Mouse (Mus musculus) embryonic facial prominence, embryonic 10.5 days (tissue): ENCODE measurements around the gene BC029722. TPM values are rescaled to one million over a fixed set of nuclear protein-coding genes. Genes with fewer than 3 reads are reported as not detected.
A peak's percentile ranks its signal among the peaks of the same experiment; 100 is the strongest.

Experiments used
- DNase-seq: peaks from one replicate; pipeline ENCODE4 v3.0.0-alpha.2; 2017; ENCODE audit warnings: low spot score
- H3K27ac ChIP-seq: fragments of 300-500 bp; sonication (generic); replicated peaks from 2 replicates; pipeline ENCODE4 v1.5.1; 2016; ENCODE audit warnings: mild to moderate bottlenecking
- H3K27me3 ChIP-seq: fragments of 300-500 bp; sonication (generic); replicated peaks from 2 replicates; pipeline ENCODE4 v1.6.1; 2016; ENCODE audit warnings: low read depth, mild to moderate bottlenecking; ENCODE audit not compliant: poor library complexity, severe bottlenecking
- H3K36me3 ChIP-seq: fragments of 300-500 bp; sonication (generic); replicated peaks from 2 replicates; pipeline ENCODE4 v1.6.1; 2016; ENCODE audit warnings: mild to moderate bottlenecking, moderate library complexity
- H3K4me1 ChIP-seq: fragments of 300-500 bp; sonication (generic); 2 replicates; pipeline ENCODE4 v1.6.1; 2016
- H3K4me3 ChIP-seq: fragments of 300-500 bp; sonication (generic); 2 replicates; pipeline ENCODE4 v1.5.1; 2016; ENCODE audit warnings: mild to moderate bottlenecking, moderate library complexity
- H3K9me3 ChIP-seq: fragments of 300-500 bp; sonication (generic); 2 replicates; pipeline ENCODE4 v1.6.1; 2016; ENCODE audit warnings: mild to moderate bottlenecking
- WGBS: fragments of 180-500 bp; shearing (Covaris S2); methylation state at CpG from one replicate; pipeline ENCODE4 v1.1.7; 2016; 5-methylcytosine and 5-hydroxymethylcytosine counted together
- polyA plus RNA-seq: library from polyadenylated mRNA; unstranded; fragments of >200 nt; fragmentation: Nextera tagmentation; extraction: Ambion mirVana; gene quantifications from 2 replicates; pipeline ENCODE4 v1.2.1, GENCODE M21; 2016

The BC029722 gene
- polyA plus RNA-seq, 1 experiment from 2014 or later = 8.4 TPM

- Histone ChIP-seq H3K27me3 (0 out of 2 replicates have a peak, but pooled peaks cover 9% of the 10 kb centered on the region), H3K9me3 (no peaks in the 10 kb centered on the region), H3K4me3 (peak overlapping the region; percentile 75; the same call in 1 of the 2 replicates), H3K4me1 (peaks cover 30% of the 10 kb centered on the region), H3K27ac (no peak overlapping the region), H3K36me3 (peaks cover 31% of the 10 kb centered on the region)
- DNase-seq = no peak
- WGBS = 82% methylated on average over 10 of the region's 10 CpGs
Measured at GRCm38 (mm10) chr2:155817301-155818245, 1.7 kb downstream of the BC029722 start.

- H3K9me3 ChIP-seq = no peaks in the 10 kb centered on the region
- 100% methylated on average over 1 of the region's 1 CpGs for WGBS
- H3K27me3 ChIP-seq = 0 out of 2 replicates have a peak, but pooled peaks cover 9% of the 10 kb centered on the region
- DNase-seq = no peak
- H3K4me1 ChIP-seq = peaks cover 35% of the 10 kb centered on the region
- no peak overlapping the region for H3K27ac ChIP-seq
- no peak overlapping the region for H3K4me3 ChIP-seq
- H3K36me3 ChIP-seq = peaks cover 18% of the 10 kb centered on the region
Measured at GRCm38 (mm10) chr2:155816179-155816578, 3.0 kb downstream of the BC029722 start.

GRCm38 (mm10) chr2:155814829-155815228 is 4.4 kb downstream of the BC029722 start:
- Histone ChIP-seq H3K27ac (no peak overlapping the region), H3K27me3 (0 out of 2 replicates have a peak, but pooled peaks cover 9% of the 10 kb centered on the region), H3K4me1 (peaks cover 32% of the 10 kb centered on the region), H3K4me3 (no peak overlapping the region), H3K36me3 (peaks cover 5% of the 10 kb centered on the region), H3K9me3 (no peaks in the 10 kb centered on the region)
- DNase-seq = peak; percentile 25
- WGBS = 30% methylated on average over 5 of the region's 5 CpGs

GRCm38 (mm10) chr2:155812637-155813036 is 6.6 kb downstream of the BC029722 start:
- Histone ChIP-seq H3K4me1 (peaks cover 10% of the 10 kb centered on the region), H3K27ac (no peak overlapping the region), H3K4me3 (no peak overlapping the region), H3K36me3 (no peaks in the 10 kb centered on the region), H3K9me3 (no peaks in the 10 kb centered on the region), H3K27me3 (0 out of 2 replicates have a peak, but pooled peaks cover 6% of the 10 kb centered on the region)
- no peak for DNase-seq
- 81% methylated on average over 4 of the region's 4 CpGs for WGBS

GRCm38 (mm10) chr2:155811821-155812396 is 7.3 kb downstream of the BC029722 start:
- H3K27ac ChIP-seq = no peak overlapping the region
- 44% methylated on average over 16 of the region's 16 CpGs for WGBS
- no peaks in the 10 kb centered on the region for H3K9me3 ChIP-seq
- H3K36me3 ChIP-seq = no peaks in the 10 kb centered on the region
- no peak overlapping the region for H3K4me3 ChIP-seq
- H3K27me3 ChIP-seq = 0 out of 2 replicates have a peak, but pooled peaks cover 3% of the 10 kb centered on the region
- peak; percentile 85 for DNase-seq
- H3K4me1 ChIP-seq = peaks cover 10% of the 10 kb centered on the region

GRCm38 (mm10) chr2:155809620-155810019 is 9.6 kb downstream of the BC029722 start:
- no peak overlapping the region for H3K27ac ChIP-seq
- no peaks in the 10 kb centered on the region for H3K9me3 ChIP-seq
- WGBS = 87% methylated on average over 4 of the region's 4 CpGs
- no peak overlapping the region for H3K4me3 ChIP-seq
- no peaks in the 10 kb centered on the region for H3K36me3 ChIP-seq
- no peaks in the 10 kb centered on the region for H3K27me3 ChIP-seq
- DNase-seq = no peak
- 0 out of 2 replicates have a peak, but pooled peaks cover 10% of the 10 kb centered on the region for H3K4me1 ChIP-seq

GRCm38 (mm10) chr2:155807408-155807807 is 11.8 kb downstream of the BC029722 start:
- H3K9me3 ChIP-seq = no peaks in the 10 kb centered on the region
- 0 out of 2 replicates have a peak, but pooled peaks cover 9% of the 10 kb centered on the region for H3K4me1 ChIP-seq
- H3K36me3 ChIP-seq = no peaks in the 10 kb centered on the region
- 87% methylated on average over 4 of the region's 4 CpGs for WGBS
- H3K27ac ChIP-seq = no peak overlapping the region
- H3K27me3 ChIP-seq = no peaks in the 10 kb centered on the region
- no peak for DNase-seq
- H3K4me3 ChIP-seq = no peak overlapping the region

- 76% methylated on average over 5 of the region's 5 CpGs for WGBS
- Histone ChIP-seq H3K36me3 (no peaks in the 10 kb centered on the region), H3K9me3 (no peaks in the 10 kb centered on the region), H3K4me3 (no peak overlapping the region), H3K27me3 (no peaks in the 10 kb centered on the region), H3K4me1 (0 out of 2 replicates have a peak, but pooled peaks cover 5% of the 10 kb centered on the region), H3K27ac (no peak overlapping the region)
- DNase-seq = no peak
Measured at GRCm38 (mm10) chr2:155806548-155806947, 12.7 kb downstream of the BC029722 start.

GRCm38 (mm10) chr2:155805925-155806255 is 13.3 kb downstream of the BC029722 start:
- Histone ChIP-seq H3K4me1 (0 out of 2 replicates have a peak, but pooled peaks cover 5% of the 10 kb centered on the region), H3K27me3 (no peaks in the 10 kb centered on the region), H3K27ac (no peak overlapping the region), H3K4me3 (no peak overlapping the region), H3K9me3 (no peaks in the 10 kb centered on the region), H3K36me3 (no peaks in the 10 kb centered on the region)
- 84% methylated on average over 6 of the region's 6 CpGs for WGBS
- no peak for DNase-seq

GRCm38 (mm10) chr2:155805231-155805924 is 13.8 kb downstream of the BC029722 start:
- Histone ChIP-seq H3K27ac (no peak overlapping the region), H3K27me3 (no peaks in the 10 kb centered on the region), H3K4me1 (0 out of 2 replicates have a peak, but pooled peaks cover 5% of the 10 kb centered on the region), H3K36me3 (no peaks in the 10 kb centered on the region), H3K9me3 (no peaks in the 10 kb centered on the region), H3K4me3 (no peak overlapping the region)
- WGBS = 72% methylated on average over 6 of the region's 6 CpGs
- DNase-seq = no peak

GRCm38 (mm10) chr2:155804053-155804452 is 15.2 kb downstream of the BC029722 start:
- WGBS = 79% methylated on average over 5 of the region's 5 CpGs
- no peaks in the 10 kb centered on the region for H3K9me3 ChIP-seq
- H3K4me3 ChIP-seq = no peak overlapping the region
- H3K27ac ChIP-seq = no peak overlapping the region
- H3K27me3 ChIP-seq = no peaks in the 10 kb centered on the region
- no peak for DNase-seq
- H3K36me3 ChIP-seq = no peaks in the 10 kb centered on the region
- 0 out of 2 replicates have a peak, but pooled peaks cover 5% of the 10 kb centered on the region for H3K4me1 ChIP-seq

GRCm38 (mm10) chr2:155802761-155803160 is 16.5 kb downstream of the BC029722 start:
- Histone ChIP-seq H3K4me1 (0 out of 2 replicates have a peak, but pooled peaks cover 5% of the 10 kb centered on the region), H3K9me3 (no peaks in the 10 kb centered on the region), H3K27ac (no peak overlapping the region), H3K4me3 (no peak overlapping the region), H3K36me3 (no peaks in the 10 kb centered on the region), H3K27me3 (no peaks in the 10 kb centered on the region)
- no peak for DNase-seq
- 58% methylated on average over 3 of the region's 3 CpGs for WGBS
